Mouse (Mus musculus): ENCODE results near the gene Tmem45b. TPM values are rescaled to one million over a fixed set of nuclear protein-coding genes. Genes with fewer than 3 reads are reported as not detected.
"Not testable (repeated sequence)": the region's sequence is repeated elsewhere in the genome, so short reads cannot be mapped to it uniquely, and the experiment has no call there.

Gene Tmem45b
- under 1 TPM in 1 of 2 experiments, not detected in 1; 0.35 TPM for total RNA-seq (2021)
- long read RNA-seq, experiment 1: 0 reads
- long read RNA-seq, experiment 2: 0 reads

DNA sequence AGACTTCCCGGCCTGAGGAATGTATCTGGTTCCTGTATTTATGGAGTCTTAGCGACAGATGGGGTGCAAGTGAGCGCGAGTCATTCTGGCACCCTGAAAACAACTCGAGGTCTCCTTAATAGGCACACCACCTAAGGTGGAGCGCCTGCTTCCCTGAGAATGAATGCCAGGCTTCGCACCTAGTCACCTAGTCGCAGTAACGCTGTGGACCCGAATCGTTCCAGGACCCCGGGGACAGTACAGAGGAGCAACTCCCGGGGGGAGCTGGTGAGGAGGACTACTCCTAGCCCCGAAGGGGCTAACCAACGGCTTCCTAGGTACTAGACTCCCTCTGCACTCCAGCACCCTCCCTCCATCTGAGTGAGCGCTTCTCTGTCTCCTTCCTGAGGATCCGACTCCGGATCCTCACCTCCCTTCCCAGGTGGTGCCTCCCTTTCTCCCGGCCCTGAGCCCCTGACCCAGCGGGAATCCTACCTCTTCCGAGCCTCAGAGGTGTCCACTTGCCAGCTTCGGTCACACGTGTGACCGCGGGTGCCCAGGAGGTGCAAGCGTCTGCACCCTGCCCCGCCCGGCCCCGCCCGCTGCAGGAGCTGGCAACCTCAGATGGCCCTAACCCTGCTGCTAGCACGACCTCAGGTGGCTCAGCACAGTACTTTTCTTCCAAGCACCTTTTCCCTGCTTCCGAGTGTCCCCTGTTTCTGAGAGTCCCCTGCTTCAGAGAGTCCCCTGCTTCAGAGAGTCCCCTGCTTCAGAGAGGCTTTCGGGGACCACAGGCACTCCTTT lies at the start of gene Tmem45b:
Gene Tmem45b, minus strand, starts transcription at position 771 of the 783 bp plus-strand sequence.
- intact Hi-C loops (cut with DNase I; ENCODE audit: low total_unique reads): no loop called here
- no peak for DNase-seq

DNA sequence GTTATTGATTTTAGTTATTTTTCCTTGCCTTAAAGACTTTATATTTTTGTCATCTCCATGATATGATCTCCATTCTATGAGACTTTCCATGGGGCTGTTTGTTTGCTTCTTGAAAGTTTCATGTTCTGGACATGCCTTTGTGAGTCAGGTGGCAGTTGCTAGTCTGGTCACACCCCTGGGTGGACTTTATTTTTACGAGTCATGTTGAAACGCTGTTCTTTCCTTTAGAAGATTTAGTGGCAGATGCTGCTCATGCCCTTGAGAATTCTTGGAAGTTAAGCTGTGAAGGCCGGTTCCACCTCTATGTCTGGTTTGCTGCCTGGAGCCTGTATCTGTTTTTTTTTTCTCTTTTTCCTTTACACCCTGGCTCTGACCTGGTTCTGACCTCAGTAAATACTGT lies 43.9 kb upstream of the Tmem45b start:
- intact Hi-C loops (cut with DNase I; ENCODE audit: low total_unique reads): no loop called here
- DNase-seq: no peak

- intact Hi-C loops (cut with DNase I; ENCODE audit: low total_unique reads); DNase-seq: not testable (repeated sequence)
Measured at GRCm38 (mm10) chr9:31501221-31501620, 37.0 kb upstream of the Tmem45b start.

GRCm38 (mm10) chr9:31463190-31463589 lies 1.1 kb downstream of the Tmem45b start:
- intact Hi-C loops (cut with DNase I; ENCODE audit: low total_unique reads): no loop called here
- no peak for DNase-seq

DNA sequence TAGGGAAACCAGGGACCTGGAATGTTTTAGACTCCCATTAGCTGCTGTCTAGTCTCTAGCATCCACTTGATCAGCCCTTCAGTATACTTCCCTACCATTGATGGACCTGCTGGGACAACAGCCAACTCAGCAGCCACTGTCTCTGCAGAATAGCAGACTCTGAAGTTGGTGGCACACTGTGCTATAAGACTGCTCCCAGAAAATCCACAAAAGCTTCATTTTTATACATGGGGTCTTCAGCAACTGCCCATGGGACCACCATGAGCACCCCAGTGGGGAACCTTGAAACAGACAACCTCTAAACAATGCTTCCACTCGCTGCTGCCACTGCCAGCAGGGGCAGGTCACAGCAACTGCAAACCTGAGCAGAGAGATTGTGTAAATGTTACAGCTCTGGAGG lies 9.9 kb downstream of the Tmem45b start:
- intact Hi-C loops (cut with DNase I; ENCODE audit: low total_unique reads): no loop called here
- DNase-seq: no peak

- no peak for DNase-seq
- intact Hi-C loops (cut with DNase I; ENCODE audit: low total_unique reads): no loop called here
Measured at GRCm38 (mm10) chr9:31452166-31452565, 12.1 kb downstream of the Tmem45b start.

DNA sequence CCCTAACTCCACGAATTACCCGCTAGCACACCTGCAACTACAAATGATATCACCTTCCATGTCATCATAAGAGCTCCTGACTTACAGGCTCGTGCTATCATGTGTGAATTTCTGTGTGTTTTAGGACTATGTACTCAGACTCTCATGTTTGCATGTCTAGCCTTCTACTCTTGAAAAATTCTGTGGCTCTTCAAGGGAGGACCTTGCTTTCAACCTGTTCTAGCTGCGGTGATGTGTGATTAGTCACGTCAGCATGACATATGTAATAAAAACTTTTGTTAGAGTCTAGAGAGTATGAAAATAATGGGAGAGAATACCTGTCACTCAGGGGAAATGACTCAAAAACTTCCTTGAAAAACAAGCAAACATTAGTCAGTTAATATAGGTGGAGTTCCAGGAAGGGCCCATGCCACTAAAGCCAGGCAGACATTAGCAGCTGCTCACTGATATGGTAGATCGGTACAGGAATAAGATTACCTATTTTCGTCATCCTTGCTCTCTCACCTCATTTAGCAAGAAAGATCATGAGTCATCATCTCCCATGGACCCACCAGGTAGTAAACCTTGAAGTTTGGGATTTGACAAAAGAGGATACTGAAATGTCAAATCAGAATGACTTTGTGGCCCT lies 15.0 kb downstream of the Tmem45b start:
- intact Hi-C loops (cut with DNase I; ENCODE audit: low total_unique reads): no loop called here
- no peak for DNase-seq

DNA sequence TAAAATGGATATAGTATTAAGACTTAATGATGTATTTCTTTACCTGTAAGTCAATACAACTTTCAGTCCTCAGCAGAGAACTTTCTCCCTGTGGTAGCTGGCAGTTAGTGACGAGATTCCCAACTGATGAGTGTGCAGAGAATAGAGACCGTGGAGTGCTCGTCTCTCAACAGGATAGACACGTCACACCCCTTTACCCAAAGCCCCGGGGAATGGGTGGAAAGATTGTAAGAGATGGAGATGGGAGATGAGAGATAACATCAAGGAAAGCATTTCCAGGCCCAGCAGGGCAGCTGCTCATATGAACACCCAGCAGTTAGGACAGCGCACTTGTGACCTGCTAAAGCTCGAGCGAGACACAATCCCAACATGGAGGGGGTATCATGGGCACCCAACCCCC lies 20.0 kb downstream of the Tmem45b start:
- intact Hi-C loops (cut with DNase I; ENCODE audit: low total_unique reads): no loop called here
- DNase-seq: no peak

- DNase-seq: no peak
- intact Hi-C loops (cut with DNase I; ENCODE audit: low total_unique reads): no loop called here
Measured at GRCm38 (mm10) chr9:31441487-31441886, 22.8 kb downstream of the Tmem45b start.

DNA sequence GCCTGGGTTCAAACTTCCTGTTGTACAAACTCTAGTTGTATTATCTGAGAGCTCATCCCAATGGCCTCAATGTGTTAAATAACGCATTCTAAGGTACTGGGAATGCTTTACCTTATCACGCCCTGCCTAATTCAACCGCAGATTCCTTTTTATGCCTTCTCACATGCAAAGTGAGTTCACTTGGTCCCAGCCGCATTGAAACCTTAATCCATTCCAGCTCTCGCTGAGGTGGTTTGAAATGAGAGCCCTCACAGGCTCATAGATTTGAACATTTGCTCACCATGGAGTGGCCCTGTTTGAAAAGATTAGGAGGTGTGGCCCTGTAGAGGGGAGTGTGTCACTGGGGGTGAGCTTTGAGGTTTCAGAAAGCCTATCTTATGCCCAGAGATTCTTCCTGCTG lies 23.9 kb downstream of the Tmem45b start:
- no peak for DNase-seq
- intact Hi-C loops (cut with DNase I; ENCODE audit: low total_unique reads): no loop called here

DNA sequence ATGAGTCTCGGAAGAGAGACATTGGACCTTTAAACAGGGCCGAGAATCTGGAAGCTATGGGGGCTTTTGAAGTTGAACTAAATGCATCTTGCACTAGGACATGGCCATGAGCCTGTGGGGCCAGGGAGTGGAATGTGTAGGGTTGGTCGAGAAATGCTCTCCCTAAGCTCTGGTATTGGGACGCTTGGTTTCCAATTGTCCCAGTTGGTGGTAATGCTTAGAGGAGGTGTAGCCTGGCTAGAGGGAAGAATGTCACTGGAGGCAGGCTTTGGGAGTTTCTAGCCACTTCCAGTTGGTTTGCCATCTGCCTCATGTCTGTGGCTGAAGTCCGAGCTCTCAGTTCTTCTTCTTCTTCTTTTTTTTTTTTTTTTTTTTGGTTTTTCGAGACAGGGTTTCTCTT lies 24.9 kb downstream of the Tmem45b start:
- intact Hi-C loops (cut with DNase I; ENCODE audit: low total_unique reads): no loop called here
- no peak for DNase-seq

- DNase-seq: no peak
- intact Hi-C loops (cut with DNase I; ENCODE audit: low total_unique reads): no loop called here
Measured at GRCm38 (mm10) chr9:31438834-31439233, 25.4 kb downstream of the Tmem45b start.

- intact Hi-C loops (cut with DNase I; ENCODE audit: low total_unique reads): no loop called here
- no peak for DNase-seq
Measured at GRCm38 (mm10) chr9:31437861-31438260, 26.4 kb downstream of the Tmem45b start.

- DNase-seq: no peak
Measured at GRCm38 (mm10) chr9:31435415-31435814, 28.8 kb downstream of the Tmem45b start.

DNA sequence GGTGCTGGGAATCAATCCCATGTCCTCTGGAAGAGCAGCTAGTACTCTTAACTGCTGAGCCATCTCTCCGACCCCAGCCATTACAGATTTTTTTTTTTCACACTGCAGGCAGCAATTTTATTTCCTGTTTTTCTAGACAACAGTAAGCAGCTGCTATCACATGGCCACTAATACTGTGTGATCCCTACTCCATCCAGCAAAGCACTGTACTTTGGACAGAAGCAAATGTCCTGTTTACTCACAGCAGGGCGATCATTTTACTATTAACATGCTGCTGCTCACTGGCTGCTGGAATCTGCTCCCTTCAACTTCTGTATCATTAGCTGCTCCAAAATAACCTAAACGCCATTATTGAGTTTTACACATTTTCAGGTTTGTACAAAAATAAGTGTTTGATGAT lies 30.8 kb downstream of the Tmem45b start:
- intact Hi-C loops (cut with DNase I; ENCODE audit: low total_unique reads): no loop called here
- no peak for DNase-seq

More at GRCm38 (mm10) chr9:31435415-31435814, 28.8 kb downstream of the Tmem45b start:
- intact Hi-C loops (cut with DNase I; ENCODE audit: low total_unique reads): no loop called here

GRCm38 (mm10) chr9:31432336-31432975 lies 31.8 kb downstream of the Tmem45b start:
- no peak for DNase-seq
- intact Hi-C loops (cut with DNase I; ENCODE audit: low total_unique reads): no loop called here

GRCm38 (mm10) chr9:31431751-31432150 lies 32.5 kb downstream of the Tmem45b start:
- no peak for DNase-seq
- intact Hi-C loops (cut with DNase I; ENCODE audit: low total_unique reads): no loop called here

DNA sequence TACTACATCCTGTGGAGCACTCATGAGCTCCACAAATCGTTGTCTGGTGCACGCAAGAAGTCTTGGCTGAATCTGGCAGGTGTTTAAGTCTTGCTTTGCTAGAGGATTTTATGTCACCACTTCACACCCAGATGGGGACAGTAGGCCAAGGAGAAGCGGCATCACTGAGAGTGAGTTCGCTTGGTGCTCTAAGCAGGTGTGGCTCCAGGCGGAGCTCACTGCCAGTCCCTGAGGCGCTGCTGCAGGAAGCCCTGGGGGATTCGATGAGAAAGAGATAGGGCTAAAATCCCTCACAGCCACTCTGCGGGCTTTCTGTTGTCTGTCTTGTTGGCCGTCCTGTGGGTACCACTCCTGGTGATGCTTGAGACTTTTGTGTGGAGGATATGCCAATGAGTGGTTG lies 34.3 kb downstream of the Tmem45b start:
- intact Hi-C loops (cut with DNase I; ENCODE audit: low total_unique reads): no loop called here
- no peak for DNase-seq

- intact Hi-C loops (cut with DNase I; ENCODE audit: low total_unique reads): no loop called here
Measured at GRCm38 (mm10) chr9:31428971-31429370, 35.3 kb downstream of the Tmem45b start.

GRCm38 (mm10) chr9:31422143-31422542 lies 42.1 kb downstream of the Tmem45b start:
- intact Hi-C loops (cut with DNase I; ENCODE audit: low total_unique reads): no loop called here
- DNase-seq: no peak

More at GRCm38 (mm10) chr9:31428971-31429370, 35.3 kb downstream of the Tmem45b start:
- no peak for DNase-seq

- intact Hi-C loops (cut with DNase I; ENCODE audit: low total_unique reads): no loop called here
Measured at GRCm38 (mm10) chr9:31418821-31419220, 45.4 kb downstream of the Tmem45b start.

More at GRCm38 (mm10) chr9:31418821-31419220, 45.4 kb downstream of the Tmem45b start:
- no peak for DNase-seq

Data from gastrocnemius, postnatal 14 days (tissue).